ENCODE assay signal across 8 mouse cellular contexts in the genomic region with DNA sequence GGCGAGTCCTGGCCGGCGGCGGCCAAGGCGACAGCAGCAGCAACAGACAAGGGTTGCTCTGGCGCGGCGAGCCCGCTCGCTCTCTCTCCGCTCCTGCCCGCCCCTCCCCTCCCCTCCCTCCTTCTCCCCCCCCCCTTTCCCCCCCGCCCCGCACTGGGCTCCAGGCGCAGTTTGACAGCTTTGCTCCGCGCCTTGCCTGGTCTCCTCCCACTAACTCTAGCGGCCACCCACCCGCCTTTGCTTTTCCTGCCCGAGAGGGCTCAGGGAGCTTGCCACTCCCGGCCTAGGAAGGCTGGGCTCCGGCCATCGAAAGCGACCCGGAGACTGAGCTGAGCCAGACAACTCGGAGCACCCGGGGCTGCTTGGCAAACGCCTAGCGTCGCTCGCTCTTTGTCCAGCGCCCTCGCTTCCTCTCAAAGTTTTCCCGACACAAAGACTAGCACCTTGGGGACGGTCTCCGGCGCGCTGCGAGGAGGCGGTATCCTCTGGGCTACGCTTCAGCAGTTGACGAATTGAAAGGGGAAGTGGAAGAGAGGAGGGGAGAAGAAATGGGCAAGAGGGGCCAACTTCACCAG. TPM values are rescaled to one million over a fixed set of nuclear protein-coding genes. Genes with fewer than 3 reads are reported as not detected.
DNase-seq lines count a peak whose midpoint lies in the region; ATAC-seq and TF ChIP-seq lines count a peak whose summit lies in the region.

A gene (minus strand): TSS at position 90 of the 575 bp plus-strand sequence.

- intact Hi-C loops in left cerebral cortex, postnatal 10 days (cut with DNase I): loop anchor here (5.0 kb wide), 1 partner anchor 334 kb away; no protein-coding TSS in a partner anchor

- peaks cover 50% of the 10 kb centered on the region for H3K27me3 ChIP-seq in heart, embryonic 15.5 days
- H3K27me3 ChIP-seq in stomach, postnatal 0 days (ENCODE audit: control insufficient read depth, insufficient read depth, low read length): no peaks in the 10 kb centered on the region

- no peaks in the 10 kb centered on the region for H3K36me3 ChIP-seq in heart, embryonic 15.5 days
- H3K36me3 ChIP-seq in stomach, postnatal 0 days (ENCODE audit: control insufficient read depth, insufficient read depth, low read length): no peaks in the 10 kb centered on the region

- DNase-seq in left cerebral cortex, postnatal 10 days (ENCODE audit: extremely low spot score in 1 of 2, low spot score in 2 of 2): peak in 1 of 2 experiments; percentile 67
- no peak for DNase-seq in left cerebral cortex, adult 11 months (ENCODE audit: low spot score)
- DNase-seq in embryo, embryonic 9.5 days (ENCODE audit: extremely low spot score): peak; percentile 84
- DNase-seq in kidney, postnatal 4 days: peak; percentile 79 to 87
- peak; percentile 59 for DNase-seq in stomach, postnatal 0 days (ENCODE audit: low spot score)
- no peak for DNase-seq in MN1 (ENCODE audit: low spot score)

- H3K4me3 ChIP-seq in heart, embryonic 15.5 days: peak within 1 kb of the TSS; percentile 76
- peak within 1 kb of the TSS; percentile 65 for H3K4me3 ChIP-seq in stomach, postnatal 0 days (ENCODE audit: low read depth, low read length)

- WGBS in heart, embryonic 15.5 days: under 1% methylated on average over 37 of the region's 42 CpGs
- WGBS in stomach, postnatal 0 days: 1% methylated on average over 32 of the region's 42 CpGs

- peak within 1 kb of the TSS; percentile 98 for H3K4me2 ChIP-seq in heart, embryonic 15.5 days
- H3K4me2 ChIP-seq in stomach, postnatal 0 days (replicated peaks; ENCODE audit: low read depth): peak within 1 kb of the TSS; percentile 97

- no peaks in the 10 kb centered on the region for H3K9me3 ChIP-seq in heart, embryonic 15.5 days (replicated peaks)
- no peaks in the 10 kb centered on the region for H3K9me3 ChIP-seq in stomach, postnatal 0 days (ENCODE audit: control insufficient read depth, low read length)

- TF ChIP-seq EP300 in stomach, postnatal 0 days (optimal IDR thresholded peaks at IDR 0.05): no peak

- H3K9ac ChIP-seq in heart, embryonic 15.5 days: peak within 1 kb of the TSS; percentile 66
- H3K9ac ChIP-seq in stomach, postnatal 0 days (ENCODE audit: low read length): peak within 1 kb of the TSS; percentile 59

- H3K4me1 ChIP-seq in heart, embryonic 15.5 days (replicated peaks): peaks cover 22% of the 10 kb centered on the region
- no peaks in the 10 kb centered on the region for H3K4me1 ChIP-seq in stomach, postnatal 0 days (replicated peaks; ENCODE audit: control insufficient read depth, insufficient read depth)

- no peak for TF ChIP-seq CTCF in stomach, postnatal 0 days (IDR thresholded peaks at IDR 0.05; ENCODE audit: low read depth)

- peak within 1 kb of the TSS; percentile 31; the same call in 1 of the 2 replicates for H3K27ac ChIP-seq in heart, embryonic 15.5 days
- 0 out of 2 replicates have a peak within 1 kb of the TSS, but pooled peaks have one; percentile 18 for H3K27ac ChIP-seq in stomach, postnatal 0 days (replicated peaks)

- ATAC-seq in heart, embryonic 15.5 days (replicated peaks; ENCODE audit: insufficient number of reproducible peaks, insufficient read depth, low FRiP score, low read depth): peak; percentile 83
- ATAC-seq in megakaryocyte-erythroid progenitor cell, adult 5-6 weeks (replicated peaks; ENCODE audit: low FRiP score, low TSS enrichment, poor library complexity, severe bottlenecking): 0 out of 2 replicates have a peak, but pooled peaks have one; percentile 27
- peak; percentile 79 for ATAC-seq in stomach, postnatal 0 days (ENCODE audit: low FRiP score, low TSS enrichment)

RNA-seq across cellular contexts. Expression of the gene that starts here (rescaled TPM):
- total RNA-seq in left cerebral cortex, postnatal 10 days (2021): 10 to 100 TPM; 11.0 to 18.0 TPM
- 1.4 and 3.5 TPM in 2 replicates for polyA plus RNA-seq in heart, embryonic 15.5 days (2015; fragmentation: Nextera tagmentation; extraction: Ambion mirVana)
- total RNA-seq in megakaryocyte-erythroid progenitor cell, adult 5-6 weeks (2014; fragmentation: Nextera tagmentation): 0.49 TPM in 1 of 2 replicates, not detected in the other
- 0.19 TPM in 1 of 2 replicates, not detected in the other for total RNA-seq in megakaryocyte-erythroid progenitor cell, adult 5-6 weeks (2017)
- 1.0 and 1.6 TPM in 2 replicates for polyA plus RNA-seq in stomach, postnatal 0 days (2015; fragmentation: Nextera tagmentation; extraction: Ambion mirVana)

Comparison
In these comparisons a context has a peak if more than half of its experiments do, and no peak if none do; other contexts are left out.
1. RNA of the gene that starts here (total RNA-seq): 11.0 to 18.0 TPM in left cerebral cortex, postnatal 10 days; 0.19 to 0.49 TPM in megakaryocyte-erythroid progenitor cell, adult 5-6 weeks; every median in the first group is over 4 times any median in the second.
2. Peak in ATAC-seq in megakaryocyte-erythroid progenitor cell, adult 5-6 weeks; RNA of the gene not detected or under 1 TPM.
3. DNase-seq: peak in embryo, embryonic 9.5 days (single experiment), kidney, postnatal 4 days (2 of 2) and stomach, postnatal 0 days (single experiment); none in left cerebral cortex, adult 11 months (single experiment) and MN1 (single experiment).
4. ATAC-seq: peak in every context shown above with its lines; median percentile 83 in heart, embryonic 15.5 days; 79 in stomach, postnatal 0 days; 27 in megakaryocyte-erythroid progenitor cell, adult 5-6 weeks.